Mouse (Mus musculus): ENCODE results near the gene Bmyc.
"Not testable (repeated sequence)": the region's sequence is repeated elsewhere in the genome, so short reads cannot be mapped to it uniquely, and the experiment has no call there.

Gene Bmyc

GRCm38 (mm10) chr2:25706643-25707481 is at the start of gene Bmyc:
Gene Bmyc (plus strand): TSS chr2:25706739.
- peak; percentile 76 for DNase-seq

GRCm38 (mm10) chr2:25657246-25657645 is 49.3 kb upstream of the Bmyc start:
- peak; percentile 17 for DNase-seq

- no peak for DNase-seq
These were observed 48.9 kb upstream of the Bmyc start, which contains the start of gene Lcn5 for GRCm38 (mm10) chr2:25657652-25658051. Gene Lcn5 (plus strand): TSS chr2:25657952.

GRCm38 (mm10) chr2:25660279-25660678 is 46.3 kb upstream of the Bmyc start:
- no peak for DNase-seq

- no peak for DNase-seq
These were observed 45.1 kb upstream of the Bmyc start for GRCm38 (mm10) chr2:25661245-25661970.

- no peak for DNase-seq
These were observed 43.0 kb upstream of the Bmyc start for GRCm38 (mm10) chr2:25663511-25663910.

GRCm38 (mm10) chr2:25664125-25664524 is 42.4 kb upstream of the Bmyc start:
- no peak for DNase-seq

GRCm38 (mm10) chr2:25666516-25666915 is 40.0 kb upstream of the Bmyc start:
- DNase-seq: no peak

GRCm38 (mm10) chr2:25676486-25676885 is 30.1 kb upstream of the Bmyc start, which contains the start of gene Lcn6:
Gene Lcn6 (plus strand): TSS chr2:25676786.
- no peak for DNase-seq

- DNase-seq: no peak
These were observed 27.0 kb upstream of the Bmyc start for GRCm38 (mm10) chr2:25679559-25679958.

GRCm38 (mm10) chr2:25682426-25682825 is 24.1 kb upstream of the Bmyc start, which contains the start of gene Lcn10:
Gene Lcn10 (plus strand): TSS chr2:25682726.
- DNase-seq: no peak

- no peak for DNase-seq
These were observed 19.6 kb upstream of the Bmyc start for GRCm38 (mm10) chr2:25686941-25687340.

- DNase-seq: peak; percentile 45
These were observed 11.9 kb upstream of the Bmyc start for GRCm38 (mm10) chr2:25694605-25695004.

- no peak for DNase-seq
These were observed 9.6 kb upstream of the Bmyc start for GRCm38 (mm10) chr2:25696951-25697350.

- DNase-seq: no peak
These were observed 7.8 kb upstream of the Bmyc start for GRCm38 (mm10) chr2:25698696-25699095.

GRCm38 (mm10) chr2:25699743-25700142 is 6.8 kb upstream of the Bmyc start, which contains the start of gene Obp2a:
Gene Obp2a (plus strand): TSS chr2:25700043.
- DNase-seq: not testable (repeated sequence)

GRCm38 (mm10) chr2:25701001-25701400 is 5.5 kb upstream of the Bmyc start:
- DNase-seq: no peak

GRCm38 (mm10) chr2:25703706-25704105 is 2.8 kb upstream of the Bmyc start:
- no peak for DNase-seq

GRCm38 (mm10) chr2:25708121-25708520 is 1.6 kb downstream of the Bmyc start:
- peak; percentile 17 for DNase-seq

- not testable (repeated sequence) for DNase-seq
These were observed 2.5 kb downstream of the Bmyc start for GRCm38 (mm10) chr2:25709056-25709455.

GRCm38 (mm10) chr2:25709791-25710190 is 3.3 kb downstream of the Bmyc start:
- not testable (repeated sequence) for DNase-seq

- not testable (repeated sequence) for DNase-seq
These were observed 5.1 kb downstream of the Bmyc start for GRCm38 (mm10) chr2:25711641-25712040.

- no peak for DNase-seq
These were observed 10.7 kb downstream of the Bmyc start for GRCm38 (mm10) chr2:25717222-25717621.

Measured in cerebellum, adult 11 months (tissue).